Comparison of ENCODE assay signal across 15 mouse cellular contexts in genomic region chr8:83981533-83981932, GRCm38 (mm10). TPM values are rescaled to one million over a fixed set of nuclear protein-coding genes. Genes with fewer than 3 reads are reported as not detected.
"Had no signal": no experiment of that assay in that cellular context is flagged by ENCODE, and none has a peak within 500 bp of the region (broad histone marks: within the 10 kb centered on the region; RNA-seq: fewer than 3 reads in every experiment).

No protein-coding gene starts in this region.

- H3K9ac ChIP-seq: limb, embryonic 12.5 days; liver, embryonic 13.5 days; liver, postnatal 0 days; lung, embryonic 15.5 days; midbrain, embryonic 15.5 days; neural tube, embryonic 12.5 days had no signal

- H3K4me2 ChIP-seq: limb, embryonic 12.5 days; liver, embryonic 13.5 days; lung, embryonic 15.5 days; midbrain, embryonic 11.5 days; midbrain, embryonic 15.5 days; neural tube, embryonic 12.5 days had no signal

- H3K4me3 ChIP-seq: layer of hippocampus, adult 2 months; limb, embryonic 12.5 days; liver, embryonic 13.5 days; lung, embryonic 15.5 days; megakaryocyte, embryonic 14.5 days; midbrain, embryonic 15.5 days; neural tube, embryonic 12.5 days had no signal

- H3K9me3 ChIP-seq: liver, embryonic 13.5 days; lung, embryonic 15.5 days; megakaryocyte, embryonic 14.5 days; midbrain, embryonic 15.5 days; neural tube, embryonic 12.5 days had no signal

- ATAC-seq: liver, postnatal 0 days; midbrain, embryonic 15.5 days had no signal

- H3K27ac ChIP-seq: layer of hippocampus, adult 2 months; limb, embryonic 12.5 days; liver, embryonic 13.5 days; lung, embryonic 15.5 days; macrophage; midbrain, embryonic 15.5 days; neural tube, embryonic 12.5 days; stomach, postnatal 0 days had no signal

- H3K27me3 ChIP-seq: limb, embryonic 12.5 days; liver, embryonic 13.5 days; lung, embryonic 15.5 days; megakaryocyte, embryonic 14.5 days; midbrain, embryonic 15.5 days; neural tube, embryonic 12.5 days had no signal

- DNase-seq: kidney, postnatal 4 days; liver; liver, embryonic 13.5 days; liver, postnatal 0 days; lung, postnatal 14 days had no signal

RNA-seq across cellular contexts. Expression of gene 1700067K01Rik, which starts 19.8 kb away (rescaled TPM):
- total RNA-seq: monocyte, adult 5-6 weeks had no signal
- polyA plus RNA-seq: macrophage had no signal
